Mouse (Mus musculus): ENCODE results near the gene Wdfy3. TPM values are rescaled to one million over a fixed set of nuclear protein-coding genes. Genes with fewer than 3 reads are reported as not detected.

Wdfy3 gene
- 10.3 TPM for polyA plus RNA-seq (2014; fragmentation: Illumina TruSeq; extraction: RNeasy Lipid Tissue Mini Kit (QIAGEN cat#74804); ENCODE audit: low read depth, low replicate concordance)

DNA sequence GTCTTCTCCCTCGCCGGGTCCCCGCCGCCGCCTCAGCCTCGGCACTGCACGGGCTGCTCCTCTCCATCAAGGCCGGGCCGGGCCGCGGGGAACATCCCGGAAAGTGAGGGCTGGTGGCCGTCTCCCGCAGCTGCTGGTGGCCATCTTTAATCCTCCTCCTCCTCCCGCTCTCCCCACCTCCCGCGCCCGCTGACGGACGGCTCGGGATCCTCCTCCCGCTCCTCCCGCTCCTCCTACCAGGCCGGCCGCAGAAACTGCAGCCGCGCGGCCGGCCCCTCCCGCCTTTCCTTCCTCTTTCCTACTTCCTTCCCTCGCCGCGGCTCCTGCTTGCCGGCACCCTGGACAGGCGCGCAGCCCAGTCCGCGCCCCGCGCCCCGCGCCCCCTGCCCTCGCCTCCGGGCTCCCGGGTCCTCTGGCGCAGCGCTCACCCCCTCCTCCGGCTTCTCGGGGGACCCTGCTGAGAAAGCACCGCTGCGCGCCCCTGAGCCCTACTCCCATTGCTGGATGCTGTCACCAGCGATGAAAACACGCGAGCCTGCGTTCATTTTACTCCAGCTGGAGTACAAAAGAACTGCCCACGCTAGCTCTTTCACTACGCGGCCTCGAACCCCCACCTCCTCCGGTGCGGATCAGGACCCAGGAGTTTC lies at the start of gene Wdfy3:
Wdfy3 (minus strand) TSS at position 155 of the 647 bp plus-strand sequence.

Measured in testis, adult 10 weeks (tissue).